Mouse (Mus musculus) G1E (cell line): ENCODE measurements around the gene Ptn. TPM values are rescaled to one million over a fixed set of nuclear protein-coding genes. Genes with fewer than 3 reads are reported as not detected.

ENCODE experiments used
- ATAC-seq: 2 replicates; pipeline ENCODE4 v1.8.0; 2016; ENCODE audit warnings: mild to moderate bottlenecking; ENCODE audit not compliant: insufficient number of reproducible peaks, poor library complexity, low FRiP score, severe bottlenecking; ENCODE audit errors: extremely low read depth
- DNase-seq: peaks from one replicate; pipeline ENCODE4 v3.0.0; 2012; ENCODE audit warnings: low spot score
- H3K27me3 ChIP-seq: 2 replicates; pipeline ENCODE4 v1.6.1; 2012; ENCODE audit warnings: mild to moderate bottlenecking, low read length, inconsistent platforms; ENCODE audit not compliant: insufficient read depth
- H3K36me3 ChIP-seq: replicated peaks from 2 replicates; pipeline ENCODE3; 2012; ENCODE audit warnings: mild to moderate bottlenecking, inconsistent platforms
- H3K4me1 ChIP-seq: 2 replicates; pipeline ENCODE4 v1.6.1; 2012; ENCODE audit warnings: low read depth, low read length, inconsistent platforms, mixed read lengths; ENCODE audit not compliant: insufficient read depth
- H3K4me3 ChIP-seq: 2 replicates; pipeline ENCODE4 v1.5.1; 2012; ENCODE audit warnings: low read depth, mild to moderate bottlenecking, inconsistent platforms, low read length, moderate library complexity, mixed read lengths
- H3K9me3 ChIP-seq: replicated peaks from 2 replicates; pipeline ENCODE4 v1.6.1; 2012; ENCODE audit warnings: inconsistent platforms
- CTCF ChIP-seq: IDR thresholded peaks from 2 replicates; pipeline ENCODE4 v1.5.1; 2012; ENCODE audit warnings: low read depth, low read length, inconsistent platforms, mixed read lengths
- GATA1 ChIP-seq: IDR thresholded peaks from 2 replicates; pipeline ENCODE4 v1.6.1; 2012; ENCODE audit warnings: borderline replicate concordance, low read length, inconsistent platforms, mixed read lengths
- GATA2 ChIP-seq: IDR thresholded peaks from 2 replicates; pipeline ENCODE4 v1.6.1; 2012; ENCODE audit warnings: low read depth, low read length, inconsistent platforms, borderline replicate concordance
- POLR2AphosphoS5 ChIP-seq: IDR thresholded peaks from 2 replicates; pipeline ENCODE4 v1.6.1; 2012; ENCODE audit warnings: low read depth, low read length, inconsistent platforms; ENCODE audit not compliant: insufficient replicate concordance
- TAL1 ChIP-seq: conservative IDR thresholded peaks from 2 replicates; pipeline ENCODE4 v1.6.1; 2012; ENCODE audit warnings: low read depth, low read length, inconsistent platforms, mixed read lengths
- polyA plus RNA-seq: library from polyadenylated mRNA; stranded (reverse); fragments of >175 nt; gene quantifications from 2 replicates; pipeline ENCODE4 v1.2.3, GENCODE M21; 2012
- total RNA-seq, 2 experiments: library from RNA; stranded (forward) in 1 of 2; stranded (reverse) in 1 of 2; fragments of 200-1000 nt in 1 of 2; fragments of >200 nt in 1 of 2; fragmentation: Nextera tagmentation in 1 of 2; gene quantifications; 2 replicates each; pipeline ENCODE4 v1.2.3; 2014 to 2017

Ptn gene
- total and polyA plus RNA-seq, 3 experiments, result not detected

DNA sequence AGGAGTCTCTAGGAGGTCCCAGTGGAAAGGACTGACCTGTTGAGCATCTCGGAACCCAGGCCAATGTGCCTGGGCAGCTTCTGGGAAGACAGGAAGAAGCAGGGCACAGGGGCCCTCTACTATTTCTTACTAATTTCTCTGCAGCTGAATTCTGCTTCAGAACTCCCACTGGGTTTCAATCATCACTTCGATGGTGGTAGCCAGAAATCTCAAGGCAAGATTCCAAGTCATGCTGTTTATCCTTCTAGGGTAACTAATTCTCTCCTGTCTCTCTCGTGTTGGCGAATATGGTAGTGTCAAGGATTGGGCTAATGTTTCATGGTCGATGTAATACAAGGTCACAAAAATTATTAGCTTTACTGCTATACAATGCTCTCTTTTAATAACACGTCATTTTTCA lies 34.2 kb upstream of the Ptn start:
- TF ChIP-seq GATA2 (no peak), CTCF (no peak), POLR2AphosphoS5 (no peak), GATA1 (no peak), TAL1 (no peak)
- H3K4me3 ChIP-seq, result no peak overlapping the region
- ATAC-seq (no peak), DNase-seq (no peak)
- H3K4me1 ChIP-seq, result no peaks in the 10 kb centered on the region
- H3K9me3 ChIP-seq, result peaks cover 3% of the 10 kb centered on the region; the same call in 1 of the 2 replicates
- no peaks in the 10 kb centered on the region for H3K27me3 ChIP-seq
- no peaks in the 10 kb centered on the region for H3K36me3 ChIP-seq

DNA sequence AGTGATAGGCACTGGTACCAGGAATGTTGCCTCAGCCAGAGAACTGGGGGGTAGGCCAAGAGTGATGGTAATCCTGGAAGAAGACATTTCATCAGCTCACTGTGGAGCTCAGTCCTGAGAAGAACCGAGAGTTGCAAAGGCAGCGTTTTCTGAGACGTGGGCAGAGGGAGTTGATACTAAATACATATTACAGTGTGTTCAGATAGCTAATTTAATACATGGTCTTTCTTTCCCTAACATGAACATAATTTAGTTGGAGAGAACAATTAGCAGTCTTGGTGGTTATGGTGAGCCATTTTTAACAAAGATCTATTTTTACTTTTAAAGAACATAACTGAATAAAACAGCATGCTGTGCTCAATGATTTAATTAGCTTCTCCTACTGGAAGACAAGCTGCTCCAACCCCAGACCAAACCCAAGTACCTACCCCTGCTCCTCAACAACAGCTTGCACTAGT lies 33.0 kb upstream of the Ptn start:
- DNase-seq (no peak), ATAC-seq (no peak)
- Histone ChIP-seq H3K4me1 (no peaks in the 10 kb centered on the region), H3K9me3 (peaks cover 3% of the 10 kb centered on the region; the same call in 1 of the 2 replicates), H3K4me3 (no peak overlapping the region), H3K27me3 (no peaks in the 10 kb centered on the region), H3K36me3 (no peaks in the 10 kb centered on the region)
- TF ChIP-seq GATA1 (no peak), POLR2AphosphoS5 (no peak), TAL1 (no peak), CTCF (no peak), GATA2 (no peak)

DNA sequence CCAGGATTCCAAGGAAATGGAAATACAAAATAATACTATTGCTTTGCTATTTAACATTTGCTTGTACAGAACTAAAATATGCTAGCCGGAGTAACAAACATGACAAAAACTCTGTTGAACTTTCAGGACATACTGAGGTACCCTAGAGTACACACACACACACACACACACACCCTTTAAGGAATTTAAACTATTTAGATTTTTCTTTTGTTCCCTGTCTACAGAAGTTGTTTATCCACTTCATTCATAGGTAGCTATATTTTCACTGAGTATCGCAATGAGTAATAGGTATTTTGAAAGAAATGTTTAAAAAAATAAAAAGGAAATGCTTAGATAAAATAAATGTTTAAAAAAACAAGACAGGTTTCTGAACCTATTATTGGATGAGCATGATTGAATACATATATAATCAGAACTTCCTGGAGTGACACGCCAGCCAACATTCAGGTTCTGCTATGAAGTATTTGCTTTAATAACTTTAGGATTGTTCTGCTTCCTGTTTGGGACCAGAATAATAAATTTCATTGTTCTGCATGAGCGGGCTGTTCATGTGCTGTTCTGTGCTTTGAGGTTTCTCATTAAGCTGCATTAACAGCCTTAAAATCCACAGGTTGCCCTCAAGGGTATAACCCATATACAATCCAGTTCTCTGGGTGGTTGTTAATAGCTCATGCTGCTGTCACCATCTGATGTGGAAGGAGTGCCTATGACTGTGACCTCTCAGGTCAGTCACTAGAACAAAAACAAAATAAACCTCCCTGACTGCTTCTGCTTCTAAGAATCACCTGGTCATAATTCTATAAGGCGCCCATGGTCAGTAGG lies 32.3 kb upstream of the Ptn start:
- Histone ChIP-seq H3K36me3 (no peaks in the 10 kb centered on the region), H3K4me1 (no peaks in the 10 kb centered on the region), H3K27me3 (no peaks in the 10 kb centered on the region), H3K9me3 (peaks cover 4% of the 10 kb centered on the region; the same call in 1 of the 2 replicates), H3K4me3 (no peak overlapping the region)
- DNase-seq, result no peak
- no peak for TF ChIP-seq TAL1
- no peak for TF ChIP-seq CTCF
- no peak for TF ChIP-seq POLR2AphosphoS5
- TF ChIP-seq GATA1, result no peak
- TF ChIP-seq GATA2, result no peak
- no peak for ATAC-seq

DNA sequence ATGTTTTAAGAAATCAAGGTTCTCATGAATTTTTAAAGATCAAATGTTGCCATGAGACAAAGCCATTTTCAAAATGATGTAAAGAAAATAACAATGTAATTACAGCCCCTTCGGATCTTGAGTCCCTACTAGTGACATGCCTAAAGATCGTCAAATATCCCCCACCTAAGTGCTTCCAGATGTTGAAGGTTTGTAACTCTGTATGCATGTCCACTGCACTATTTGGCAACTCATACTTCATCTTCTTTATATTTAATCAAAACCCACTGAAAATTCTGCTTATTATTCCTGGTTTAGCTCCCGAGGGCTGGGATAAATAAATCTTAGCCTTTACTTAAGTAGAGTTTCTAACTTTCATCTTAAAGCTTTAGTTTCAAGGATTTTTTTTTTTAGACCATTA lies 31.7 kb upstream of the Ptn start:
- no peaks in the 10 kb centered on the region for H3K36me3 ChIP-seq
- H3K27me3 ChIP-seq, result no peaks in the 10 kb centered on the region
- no peak overlapping the region for H3K4me3 ChIP-seq
- H3K4me1 ChIP-seq, result no peaks in the 10 kb centered on the region
- ATAC-seq, result no peak
- TF ChIP-seq POLR2AphosphoS5, result no peak
- no peak for TF ChIP-seq CTCF
- TF ChIP-seq GATA1, result no peak
- no peak for TF ChIP-seq TAL1
- TF ChIP-seq GATA2, result no peak
- DNase-seq, result no peak
- H3K9me3 ChIP-seq, result peaks cover 4% of the 10 kb centered on the region; the same call in 1 of the 2 replicates

DNA sequence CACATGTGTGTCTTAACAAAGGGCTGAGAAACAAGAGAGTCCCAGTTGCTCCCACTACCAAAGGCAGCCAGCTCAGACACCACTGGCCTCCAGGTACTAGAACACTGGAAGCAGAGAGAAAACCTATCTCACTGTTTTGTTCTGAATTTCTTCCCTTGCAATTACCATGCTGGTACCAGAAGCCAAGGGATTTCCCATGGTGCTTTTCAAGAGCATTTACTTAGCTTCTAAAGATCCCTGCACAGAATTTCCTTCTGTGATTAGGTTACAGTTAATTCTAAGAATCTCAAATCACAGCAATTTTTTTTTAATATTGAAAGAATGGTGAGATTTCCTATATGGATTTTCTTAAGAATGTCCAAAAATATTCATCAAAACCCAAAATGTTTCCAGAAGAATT lies 31.2 kb upstream of the Ptn start:
- ATAC-seq (no peak), DNase-seq (no peak)
- H3K9me3 ChIP-seq, result 0 out of 2 replicates have a peak, but pooled peaks cover 1% of the 10 kb centered on the region
- H3K4me1 ChIP-seq, result no peaks in the 10 kb centered on the region
- H3K4me3 ChIP-seq, result no peak overlapping the region
- H3K27me3 ChIP-seq, result no peaks in the 10 kb centered on the region
- TF ChIP-seq CTCF (no peak), GATA2 (no peak), GATA1 (no peak), POLR2AphosphoS5 (no peak), TAL1 (no peak)
- no peaks in the 10 kb centered on the region for H3K36me3 ChIP-seq

DNA sequence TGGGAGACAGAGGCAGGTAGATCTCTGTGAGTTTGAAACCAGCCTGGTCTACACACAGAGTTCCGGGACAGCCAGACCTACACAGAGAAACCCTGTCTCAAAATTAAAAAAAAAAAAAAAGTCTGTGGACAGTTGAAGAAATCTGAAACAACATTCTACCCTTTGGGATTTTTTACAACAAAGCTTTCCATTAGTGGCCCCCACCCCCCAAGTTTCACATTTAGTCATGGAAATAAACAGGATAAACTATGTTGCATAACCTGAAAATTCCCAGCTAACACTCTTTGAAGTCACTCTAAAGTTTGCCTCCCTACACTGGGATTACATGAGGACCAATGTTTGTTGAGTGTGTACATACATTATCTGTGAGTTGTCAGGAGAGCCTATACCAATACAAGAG lies 28.7 kb upstream of the Ptn start:
- no peak for ATAC-seq
- TF ChIP-seq GATA1, result no peak
- no peak for TF ChIP-seq POLR2AphosphoS5
- no peaks in the 10 kb centered on the region for H3K4me1 ChIP-seq
- H3K4me3 ChIP-seq, result no peak overlapping the region
- H3K36me3 ChIP-seq, result no peaks in the 10 kb centered on the region
- no peak for DNase-seq
- 0 out of 2 replicates have a peak, but pooled peaks cover 1% of the 10 kb centered on the region for H3K9me3 ChIP-seq
- no peaks in the 10 kb centered on the region for H3K27me3 ChIP-seq

DNA sequence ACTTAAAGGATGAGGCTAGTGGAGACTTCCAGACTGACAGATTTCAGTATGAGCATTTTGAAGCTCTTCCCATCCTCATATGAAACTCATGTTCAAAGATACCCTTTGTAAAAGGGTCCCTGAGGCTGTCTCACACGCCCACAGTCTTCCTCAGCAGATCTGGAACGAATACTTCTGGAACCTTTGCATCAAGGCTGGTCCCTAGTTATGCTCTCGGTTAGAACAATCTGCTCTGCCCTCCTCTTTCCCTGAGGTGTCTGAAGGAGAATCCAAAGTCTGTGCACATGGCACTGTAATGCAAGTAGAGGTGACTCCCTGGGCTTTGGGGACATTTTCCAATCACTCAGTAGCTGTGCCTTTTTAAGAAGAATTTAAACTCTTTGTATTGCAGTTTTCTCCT lies 25.3 kb upstream of the Ptn start:
- no peaks in the 10 kb centered on the region for H3K36me3 ChIP-seq
- TF ChIP-seq GATA2, result no peak
- TF ChIP-seq POLR2AphosphoS5, result no peak
- TF ChIP-seq GATA1, result no peak
- TF ChIP-seq CTCF, result no peak
- no peak for TF ChIP-seq TAL1
- 0 out of 2 replicates have a peak, but pooled peaks cover 1% of the 10 kb centered on the region for H3K9me3 ChIP-seq
- no peak for ATAC-seq
- no peak for DNase-seq
- H3K4me3 ChIP-seq, result no peak overlapping the region
- no peaks in the 10 kb centered on the region for H3K4me1 ChIP-seq
- H3K27me3 ChIP-seq, result no peaks in the 10 kb centered on the region
